Mouse (Mus musculus): Measurements from ENCODE around the gene Gpc5. TPM values are rescaled to one million over a fixed set of nuclear protein-coding genes. Genes with fewer than 3 reads are reported as not detected.

Gpc5 gene
- 0.37 and 0.40 TPM in 2 replicates for total RNA-seq (2012; rRNA removed)

- DNase-seq (ENCODE audit: low read depth, low spot score): peak; percentile 74
- Histone ChIP-seq H3K9me3 (ENCODE audit: control insufficient read depth, insufficient read depth, low read depth, low read length) (no peaks in the 10 kb centered on the region), H3K36me3 (ENCODE audit: control insufficient read depth, insufficient read depth, low read length, poor library complexity, severe bottlenecking) (no peaks in the 10 kb centered on the region), H3K4me3 (ENCODE audit: insufficient read depth in 1 of 2, low read depth in 1 of 2, low read length in 2 of 2, poor library complexity in 1 of 2, severe bottlenecking in 1 of 2) (peak within 1 kb of the TSS; percentile 82 to 89), H3K4me1 (ENCODE audit: control insufficient read depth in 2 of 2, insufficient read depth in 2 of 2, low read length in 2 of 2, poor library complexity in 1 of 2) (no peaks in the 10 kb centered on the region), H3K27ac (ENCODE audit: insufficient read depth, low read depth, low read length, poor library complexity, severe bottlenecking) (no peak within 1 kb of the TSS), H3K9ac (ENCODE audit: insufficient read depth, low read depth, low read length, poor library complexity, severe bottlenecking) (peak within 1 kb of the TSS; percentile 23)
- in situ Hi-C loops (cut with MboI; ENCODE audit: low sequenced_read_pairs in 2 of 2, unreplicated experiment in 2 of 2): no loop called here
- TF ChIP-seq ZNF384 (IDR thresholded peaks at IDR 0.05; ENCODE audit: low read depth, low read length) (no peak), MAFK (IDR thresholded peaks at IDR 0.05; ENCODE audit: insufficient read depth, low read depth, low read length) (no peak), CHD2 (IDR thresholded peaks at IDR 0.05; ENCODE audit: low read depth, low read length) (no peak), HCFC1 (IDR thresholded peaks at IDR 0.05; ENCODE audit: borderline replicate concordance, insufficient read depth, low read length) (no peak), ZC3H11A (IDR thresholded peaks at IDR 0.05; ENCODE audit: borderline replicate concordance, low read depth, low read length) (no peak)
These were observed at the start of gene Gpc5 for GRCm38 (mm10) chr14:115092081-115092480. Gene Gpc5 (plus strand): TSS chr14:115092215.

- TF ChIP-seq HCFC1 (IDR thresholded peaks at IDR 0.05; ENCODE audit: borderline replicate concordance, insufficient read depth, low read length) (no peak), ZNF384 (IDR thresholded peaks at IDR 0.05; ENCODE audit: low read depth, low read length) (peak; percentile 87)
- Histone ChIP-seq H3K27ac (ENCODE audit: insufficient read depth, low read depth, low read length, poor library complexity, severe bottlenecking) (peak overlapping the region; percentile 98; the same call in 1 of the 2 replicates), H3K4me3 (ENCODE audit: insufficient read depth in 1 of 2, low read depth in 1 of 2, low read length in 2 of 2, poor library complexity in 1 of 2, severe bottlenecking in 1 of 2) (peak overlapping the region; percentile 85 to 92), H3K9ac (ENCODE audit: insufficient read depth, low read depth, low read length, poor library complexity, severe bottlenecking) (peak overlapping the region; percentile 95), H3K36me3 (ENCODE audit: control insufficient read depth, insufficient read depth, low read length, poor library complexity, severe bottlenecking) (peaks cover 35% of the 10 kb centered on the region), H3K4me1 (ENCODE audit: control insufficient read depth in 2 of 2, insufficient read depth in 2 of 2, low read length in 2 of 2, poor library complexity in 1 of 2) (peaks cover 0 to 5% of the 10 kb centered on the region in 2 experiments; a peak in 1 of 4 replicates), H3K9me3 (ENCODE audit: control insufficient read depth, insufficient read depth, low read depth, low read length) (no peaks in the 10 kb centered on the region)
- DNase-seq (ENCODE audit: low read depth, low spot score): no peak
- in situ Hi-C loops (cut with MboI; ENCODE audit: low sequenced_read_pairs in 2 of 2, unreplicated experiment in 2 of 2): no loop called here
These were observed 49.4 kb upstream of the Gpc5 start for GRCm38 (mm10) chr14:115042660-115043059.

- in situ Hi-C loops (cut with MboI; ENCODE audit: low sequenced_read_pairs in 2 of 2, unreplicated experiment in 2 of 2): no loop called here
- H3K27ac ChIP-seq (ENCODE audit: insufficient read depth, low read depth, low read length, poor library complexity, severe bottlenecking): no peak overlapping the region
- TF ChIP-seq ZC3H11A (IDR thresholded peaks at IDR 0.05; ENCODE audit: borderline replicate concordance, low read depth, low read length) (no peak), ZNF384 (IDR thresholded peaks at IDR 0.05; ENCODE audit: low read depth, low read length) (no peak), HCFC1 (IDR thresholded peaks at IDR 0.05; ENCODE audit: borderline replicate concordance, insufficient read depth, low read length) (no peak), CHD2 (IDR thresholded peaks at IDR 0.05; ENCODE audit: low read depth, low read length) (no peak), MAFK (IDR thresholded peaks at IDR 0.05; ENCODE audit: insufficient read depth, low read depth, low read length) (no peak)
These were observed 48.0 kb upstream of the Gpc5 start for GRCm38 (mm10) chr14:115044016-115044415.

GRCm38 (mm10) chr14:115045712-115046111 lies 46.3 kb upstream of the Gpc5 start:
- H3K4me1 ChIP-seq (ENCODE audit: control insufficient read depth in 2 of 2, insufficient read depth in 2 of 2, low read length in 2 of 2, poor library complexity in 1 of 2): peaks cover 0 to 5% of the 10 kb centered on the region in 2 experiments; a peak in 1 of 4 replicates
- no peak for TF ChIP-seq CHD2 (IDR thresholded peaks at IDR 0.05; ENCODE audit: low read depth, low read length)
- no peak for TF ChIP-seq ZC3H11A (IDR thresholded peaks at IDR 0.05; ENCODE audit: borderline replicate concordance, low read depth, low read length)
- no peak for TF ChIP-seq HCFC1 (IDR thresholded peaks at IDR 0.05; ENCODE audit: borderline replicate concordance, insufficient read depth, low read length)
- TF ChIP-seq ZNF384 (IDR thresholded peaks at IDR 0.05; ENCODE audit: low read depth, low read length): no peak
- no peak for TF ChIP-seq MAFK (IDR thresholded peaks at IDR 0.05; ENCODE audit: insufficient read depth, low read depth, low read length)
- H3K9ac ChIP-seq (ENCODE audit: insufficient read depth, low read depth, low read length, poor library complexity, severe bottlenecking): no peak overlapping the region
- no peak overlapping the region for H3K27ac ChIP-seq (ENCODE audit: insufficient read depth, low read depth, low read length, poor library complexity, severe bottlenecking)
- H3K9me3 ChIP-seq (ENCODE audit: control insufficient read depth, insufficient read depth, low read depth, low read length): no peaks in the 10 kb centered on the region
- H3K4me3 ChIP-seq (ENCODE audit: insufficient read depth in 1 of 2, low read depth in 1 of 2, low read length in 2 of 2, poor library complexity in 1 of 2, severe bottlenecking in 1 of 2): no peak overlapping the region
- no peak for DNase-seq (ENCODE audit: low read depth, low spot score)
- peaks cover 35% of the 10 kb centered on the region for H3K36me3 ChIP-seq (ENCODE audit: control insufficient read depth, insufficient read depth, low read length, poor library complexity, severe bottlenecking)
- in situ Hi-C loops (cut with MboI; ENCODE audit: low sequenced_read_pairs in 2 of 2, unreplicated experiment in 2 of 2): no loop called here

More at GRCm38 (mm10) chr14:115044016-115044415, 48.0 kb upstream of the Gpc5 start:
- Histone ChIP-seq H3K4me1 (ENCODE audit: control insufficient read depth in 2 of 2, insufficient read depth in 2 of 2, low read length in 2 of 2, poor library complexity in 1 of 2) (peaks cover 0 to 5% of the 10 kb centered on the region in 2 experiments; a peak in 1 of 4 replicates), H3K36me3 (ENCODE audit: control insufficient read depth, insufficient read depth, low read length, poor library complexity, severe bottlenecking) (peaks cover 35% of the 10 kb centered on the region), H3K9ac (ENCODE audit: insufficient read depth, low read depth, low read length, poor library complexity, severe bottlenecking) (peak overlapping the region; percentile 57; the same call in 1 of the 2 replicates), H3K4me3 (ENCODE audit: insufficient read depth in 1 of 2, low read depth in 1 of 2, low read length in 2 of 2, poor library complexity in 1 of 2, severe bottlenecking in 1 of 2) (peak overlapping the region; percentile 85 to 92; a peak in 3 of 4 replicates), H3K9me3 (ENCODE audit: control insufficient read depth, insufficient read depth, low read depth, low read length) (no peaks in the 10 kb centered on the region)
- DNase-seq (ENCODE audit: low read depth, low spot score): no peak

GRCm38 (mm10) chr14:115047316-115047715 lies 44.7 kb upstream of the Gpc5 start:
- H3K9ac ChIP-seq (ENCODE audit: insufficient read depth, low read depth, low read length, poor library complexity, severe bottlenecking): no peak overlapping the region
- H3K9me3 ChIP-seq (ENCODE audit: control insufficient read depth, insufficient read depth, low read depth, low read length): no peaks in the 10 kb centered on the region
- in situ Hi-C loops (cut with MboI; ENCODE audit: low sequenced_read_pairs in 2 of 2, unreplicated experiment in 2 of 2): no loop called here
- no peak for TF ChIP-seq HCFC1 (IDR thresholded peaks at IDR 0.05; ENCODE audit: borderline replicate concordance, insufficient read depth, low read length)
- TF ChIP-seq ZNF384 (IDR thresholded peaks at IDR 0.05; ENCODE audit: low read depth, low read length): no peak
- no peak for TF ChIP-seq MAFK (IDR thresholded peaks at IDR 0.05; ENCODE audit: insufficient read depth, low read depth, low read length)
- TF ChIP-seq CHD2 (IDR thresholded peaks at IDR 0.05; ENCODE audit: low read depth, low read length): no peak
- no peak for TF ChIP-seq ZC3H11A (IDR thresholded peaks at IDR 0.05; ENCODE audit: borderline replicate concordance, low read depth, low read length)
- no peak overlapping the region for H3K4me3 ChIP-seq (ENCODE audit: insufficient read depth in 1 of 2, low read depth in 1 of 2, low read length in 2 of 2, poor library complexity in 1 of 2, severe bottlenecking in 1 of 2)
- H3K27ac ChIP-seq (ENCODE audit: insufficient read depth, low read depth, low read length, poor library complexity, severe bottlenecking): no peak overlapping the region
- DNase-seq (ENCODE audit: low read depth, low spot score): no peak
- peaks cover 0 to 3% of the 10 kb centered on the region in 2 experiments; a peak in 1 of 4 replicates for H3K4me1 ChIP-seq (ENCODE audit: control insufficient read depth in 2 of 2, insufficient read depth in 2 of 2, low read length in 2 of 2, poor library complexity in 1 of 2)
- H3K36me3 ChIP-seq (ENCODE audit: control insufficient read depth, insufficient read depth, low read length, poor library complexity, severe bottlenecking): peaks cover 35% of the 10 kb centered on the region
